Mouse (Mus musculus) MEL (cell line): ENCODE results near the gene Agpat1.

Experiments
- CTCF ChIP-seq, 3 experiments: IDR thresholded peaks in 2 of 3; conservative IDR thresholded peaks in 1 of 3; 2 replicates each; pipeline ENCODE4 v1.5.1; 2011 to 2012; ENCODE audit warnings: low read length in 3 of 3, low read depth in 2 of 3, mild to moderate bottlenecking in 2 of 3, improper control_type of control experiment in 1 of 3, inconsistent platforms in 1 of 3, mixed read lengths in 1 of 3, moderate library complexity in 1 of 3; ENCODE audit not compliant: control insufficient read depth in 1 of 3, insufficient read depth in 1 of 3, poor library complexity in 1 of 3, severe bottlenecking in 1 of 3
- E2F4 ChIP-seq: IDR thresholded peaks from 2 replicates; pipeline ENCODE4 v1.6.1; 2011; ENCODE audit warnings: low read depth, low read length, improper control_type of control experiment, borderline replicate concordance
- EP300 ChIP-seq, 2 experiments: IDR thresholded peaks; 2 replicates each; pipeline ENCODE4 v1.6.1; 2011; ENCODE audit warnings: improper control_type of control experiment in 2 of 2, low read length in 2 of 2, low read depth in 1 of 2, mild to moderate bottlenecking in 1 of 2
- GATA1 ChIP-seq: IDR thresholded peaks from 2 replicates; pipeline ENCODE4 v1.6.1; 2011; ENCODE audit warnings: low read depth, low read length, improper control_type of control experiment
- KAT2A ChIP-seq: conservative IDR thresholded peaks from 2 replicates; pipeline ENCODE4 v1.6.1; 2012; ENCODE audit warnings: low read depth, low read length, improper control_type of control experiment, inconsistent platforms
- MYC ChIP-seq: IDR thresholded peaks from 2 replicates; pipeline ENCODE4 v1.6.1; 2011; ENCODE audit warnings: low read depth, mild to moderate bottlenecking, low read length, improper control_type of control experiment, moderate library complexity
- POLR2A ChIP-seq, 2 experiments: IDR thresholded peaks; 2 replicates each; pipeline ENCODE4 v1.6.1; 2011 to 2012; ENCODE audit warnings: low read length in 2 of 2, mild to moderate bottlenecking in 2 of 2, control low read depth in 1 of 2, improper control_type of control experiment in 1 of 2, low read depth in 1 of 2, moderate library complexity in 1 of 2; ENCODE audit not compliant: control insufficient read depth in 1 of 2, insufficient read depth in 1 of 2, poor library complexity in 1 of 2
- POLR2AphosphoS2 ChIP-seq: IDR thresholded peaks from 2 replicates; pipeline ENCODE4 v1.6.1; 2011; ENCODE audit warnings: low read length, improper control_type of control experiment
- RCOR1 ChIP-seq: IDR thresholded peaks from 2 replicates; pipeline ENCODE4 v1.6.1; 2012; ENCODE audit warnings: low read depth, mild to moderate bottlenecking, inconsistent platforms, low read length, improper control_type of control experiment
- SIN3A ChIP-seq: IDR thresholded peaks from 2 replicates; pipeline ENCODE4 v1.6.1; 2012; ENCODE audit warnings: low read length, improper control_type of control experiment, inconsistent platforms
- SMC3 ChIP-seq: IDR thresholded peaks from 2 replicates; pipeline ENCODE4 v1.6.1; 2011; ENCODE audit warnings: low read depth, low read length, improper control_type of control experiment
- TAL1 ChIP-seq: IDR thresholded peaks from 2 replicates; pipeline ENCODE4 v1.6.1; 2012; ENCODE audit warnings: mild to moderate bottlenecking, inconsistent platforms, low read length, moderate library complexity, mixed read lengths
- ZC3H11A ChIP-seq: IDR thresholded peaks from 2 replicates; pipeline ENCODE4 v1.6.1; 2012; ENCODE audit warnings: low read depth, mild to moderate bottlenecking, inconsistent platforms, low read length, improper control_type of control experiment
- ZMIZ1 ChIP-seq: IDR thresholded peaks from 2 replicates; pipeline ENCODE4 v1.6.1; 2012; ENCODE audit warnings: low read depth, mild to moderate bottlenecking, inconsistent platforms, low read length, improper control_type of control experiment, moderate library complexity

DNA sequence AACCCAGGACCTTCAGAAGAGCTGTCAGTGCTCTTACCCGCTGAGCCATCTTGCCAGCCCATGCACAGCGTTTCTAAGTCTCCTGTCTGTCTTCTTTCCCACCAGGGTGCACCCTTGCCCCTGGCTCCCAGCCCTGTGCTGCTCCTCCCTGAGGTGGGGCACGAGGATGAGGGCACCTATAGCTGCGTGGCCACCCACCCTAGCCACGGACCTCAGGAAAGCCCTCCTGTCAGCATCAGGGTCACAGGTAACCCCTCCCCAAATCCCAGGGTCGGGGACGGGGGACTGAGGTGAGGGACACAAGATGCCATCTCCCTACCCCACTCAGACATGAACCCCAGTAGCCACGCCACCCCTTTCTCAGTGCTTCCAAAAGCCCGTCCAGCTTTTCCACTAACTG lies 4.2 kb upstream of the Agpat1 start:
- TF ChIP-seq GATA1: no peak
- TF ChIP-seq SIN3A: no peak
- TF ChIP-seq ZC3H11A: no peak
- TF ChIP-seq CTCF (IDR thresholded peaks at IDR 0.05 in 2 of 3, conservative IDR thresholded peaks at IDR 0.05 in 1 of 3; ENCODE audit: control insufficient read depth in 1 of 3, insufficient read depth in 1 of 3, low read depth in 2 of 3, low read length in 3 of 3, poor library complexity in 1 of 3, severe bottlenecking in 1 of 3): no peak
- no peak for TF ChIP-seq TAL1
- no peak for TF ChIP-seq SMC3
- no peak for TF ChIP-seq EP300 (IDR thresholded peaks at IDR 0.05; ENCODE audit: low read depth in 1 of 2, low read length in 2 of 2)
- no peak for TF ChIP-seq ZMIZ1
- TF ChIP-seq POLR2AphosphoS2: no peak; the same call in 1 of the 2 replicates
- no peak for TF ChIP-seq RCOR1
- no peak for TF ChIP-seq E2F4
- no peak for TF ChIP-seq KAT2A
- no peak for TF ChIP-seq MYC
- TF ChIP-seq POLR2A (IDR thresholded peaks at IDR 0.05; ENCODE audit: control insufficient read depth in 1 of 2, insufficient read depth in 1 of 2, low read depth in 1 of 2, low read length in 2 of 2, poor library complexity in 1 of 2): no peak
